8 mouse cellular contexts compared by ENCODE assay signal in genomic region chr9:45370117-45370561, GRCm38 (mm10). TPM values are rescaled to one million over a fixed set of nuclear protein-coding genes. Genes with fewer than 3 reads are reported as not detected.
A peak's percentile ranks its signal among the peaks of the same experiment; 100 is the strongest.
DNase-seq lines count a peak whose midpoint lies in the region; ATAC-seq and TF ChIP-seq lines count a peak whose summit lies in the region.

Gene Fxyd6 (plus strand): TSS chr9:45370185.

- H3K36me3 ChIP-seq in forebrain, embryonic 13.5 days (ENCODE audit: poor library complexity, severe bottlenecking), result peaks cover 2% of the 10 kb centered on the region; the same call in 1 of the 2 replicates
- no peaks in the 10 kb centered on the region for H3K36me3 ChIP-seq in heart, postnatal 0 days (replicated peaks; ENCODE audit: control insufficient read depth, insufficient read depth, low read length)
- H3K36me3 ChIP-seq in lung, postnatal 0 days (ENCODE audit: insufficient read depth, low read length), result no peaks in the 10 kb centered on the region

- peak within 1 kb of the TSS; percentile 53 for H3K4me3 ChIP-seq in brown adipose tissue, adult 24 weeks (ENCODE audit: insufficient read depth, low read depth, low read length)
- H3K4me3 ChIP-seq in forebrain, embryonic 13.5 days, result peak within 1 kb of the TSS; percentile 78
- peak within 1 kb of the TSS; percentile 60 for H3K4me3 ChIP-seq in heart, postnatal 0 days (ENCODE audit: low read depth, low read length)
- H3K4me3 ChIP-seq in lung, postnatal 0 days (ENCODE audit: low read depth, low read length), result peak within 1 kb of the TSS; percentile 36

- no peaks in the 10 kb centered on the region for H3K9me3 ChIP-seq in forebrain, embryonic 13.5 days (replicated peaks)
- no peaks in the 10 kb centered on the region for H3K9me3 ChIP-seq in heart, postnatal 0 days (replicated peaks; ENCODE audit: control insufficient read depth, low read length)
- H3K9me3 ChIP-seq in lung, postnatal 0 days (ENCODE audit: low read length), result no peaks in the 10 kb centered on the region

- TF ChIP-seq EP300 in heart, postnatal 0 days (IDR thresholded peaks at IDR 0.05; ENCODE audit: low read depth), result no peak
- TF ChIP-seq EP300 in lung, postnatal 0 days (IDR thresholded peaks at IDR 0.05), result no peak

- H3K27me3 ChIP-seq in forebrain, embryonic 13.5 days, result no peaks in the 10 kb centered on the region
- peaks cover 18% of the 10 kb centered on the region; the same call in 1 of the 2 replicates for H3K27me3 ChIP-seq in heart, postnatal 0 days (ENCODE audit: control insufficient read depth, insufficient read depth, low read length)
- 0 out of 2 replicates have a peak, but pooled peaks cover 6% of the 10 kb centered on the region for H3K27me3 ChIP-seq in lung, postnatal 0 days (replicated peaks; ENCODE audit: insufficient read depth, low read length)

- TF ChIP-seq CTCF in heart, postnatal 0 days (IDR thresholded peaks at IDR 0.05; ENCODE audit: low read depth), result no peak
- TF ChIP-seq CTCF in lung, postnatal 0 days (IDR thresholded peaks at IDR 0.05), result no peak

- peak; percentile 47 for DNase-seq in ES-CJ7 (ENCODE audit: low read depth, low spot score)
- no peak for DNase-seq in heart, postnatal 0 days (ENCODE audit: low spot score)
- peak; percentile 81 to 86 for DNase-seq in kidney, postnatal 4 days
- DNase-seq in lung, postnatal 0 days (ENCODE audit: low spot score), result no peak
- DNase-seq in right cerebral cortex, adult 2 months (ENCODE audit: low spot score in 2 of 2), result peak; percentile 48 to 66

- peak; percentile 82 for ATAC-seq in forebrain, embryonic 13.5 days
- peak; percentile 25; the same call in 1 of the 2 replicates for ATAC-seq in heart, postnatal 0 days (ENCODE audit: insufficient read depth, low read depth)
- ATAC-seq in lung, postnatal 0 days, result no peak
- ATAC-seq in megakaryocyte-erythroid progenitor cell, adult 5-6 weeks (replicated peaks; ENCODE audit: low FRiP score, low TSS enrichment, poor library complexity, severe bottlenecking), result no peak

- H3K27ac ChIP-seq in brown adipose tissue, adult 24 weeks (replicated peaks; ENCODE audit: low read depth, low read length), result peak within 1 kb of the TSS; percentile 46
- H3K27ac ChIP-seq in forebrain, embryonic 13.5 days, result peak within 1 kb of the TSS; percentile 83
- no peak within 1 kb of the TSS for H3K27ac ChIP-seq in heart, postnatal 0 days (ENCODE audit: low read depth)
- no peak within 1 kb of the TSS for H3K27ac ChIP-seq in lung, postnatal 0 days (ENCODE audit: low read length)

- H3K9ac ChIP-seq in forebrain, embryonic 13.5 days, result peak within 1 kb of the TSS; percentile 87
- peak within 1 kb of the TSS; percentile 46 for H3K9ac ChIP-seq in heart, postnatal 0 days (replicated peaks; ENCODE audit: low read depth, low read length)
- H3K9ac ChIP-seq in lung, postnatal 0 days (replicated peaks; ENCODE audit: low read depth), result 0 out of 2 replicates have a peak within 1 kb of the TSS, but pooled peaks have one; percentile 1

- H3K4me2 ChIP-seq in forebrain, embryonic 13.5 days, result peak within 1 kb of the TSS; percentile 83
- H3K4me2 ChIP-seq in heart, postnatal 0 days (ENCODE audit: low read depth, low read length), result peak within 1 kb of the TSS; percentile 94
- H3K4me2 ChIP-seq in lung, postnatal 0 days (replicated peaks; ENCODE audit: low read depth, low read length), result peak within 1 kb of the TSS; percentile 61

- under 1% methylated on average over 28 of the region's 28 CpGs for WGBS in forebrain, embryonic 13.5 days
- under 1% methylated on average over 28 of the region's 28 CpGs for WGBS in heart, postnatal 0 days
- WGBS in lung, postnatal 0 days, result 1% methylated on average over 25 of the region's 28 CpGs

- H3K4me1 ChIP-seq in brown adipose tissue, adult 24 weeks (ENCODE audit: control insufficient read depth, insufficient read depth, insufficient read length, low read length), result peaks cover 5% of the 10 kb centered on the region; the same call in 1 of the 2 replicates
- H3K4me1 ChIP-seq in forebrain, embryonic 13.5 days, result peaks cover 36% of the 10 kb centered on the region
- H3K4me1 ChIP-seq in heart, postnatal 0 days (ENCODE audit: control insufficient read depth, insufficient read depth), result peaks cover 18% of the 10 kb centered on the region
- no peaks in the 10 kb centered on the region for H3K4me1 ChIP-seq in lung, postnatal 0 days (ENCODE audit: insufficient read depth, low read depth, low read length)

RNA-seq across cellular contexts. Expression of gene Fxyd6, which starts in this region (rescaled TPM):
- polyA plus RNA-seq in brown adipose tissue, adult 24 weeks (2012; ENCODE audit: insufficient read depth, insufficient read length, missing spikeins), result 2.3 and 5.2 TPM in 2 replicates
- 291 and 322 TPM in 2 replicates for polyA plus RNA-seq in forebrain, embryonic 13.5 days (2015; fragmentation: Nextera tagmentation; extraction: Ambion mirVana)
- total RNA-seq in heart, postnatal 0 days (2014; rRNA removed; ENCODE audit: low replicate concordance), result 18.1 and 23.7 TPM in 2 replicates
- 26.6 and 29.4 TPM in 2 replicates for polyA plus RNA-seq in heart, postnatal 0 days (2015; fragmentation: Nextera tagmentation; extraction: Ambion mirVana)
- polyA plus RNA-seq in lung, postnatal 0 days (2015; fragmentation: Nextera tagmentation; extraction: Ambion mirVana), result 13.4 and 13.5 TPM in 2 replicates
- total RNA-seq in megakaryocyte-erythroid progenitor cell, adult 5-6 weeks (2014; fragmentation: Nextera tagmentation), result 0.87 and 1.5 TPM in 2 replicates
- not detected in 2 replicates for total RNA-seq in megakaryocyte-erythroid progenitor cell, adult 5-6 weeks (2017)

Comparison
In these comparisons a context has a peak if more than half of its experiments do, and no peak if none do; other contexts are left out.
1. DNase-seq: peak in ES-CJ7 (single experiment), kidney, postnatal 4 days (2 of 2) and right cerebral cortex, adult 2 months (2 of 2); none in heart, postnatal 0 days (single experiment) and lung, postnatal 0 days (single experiment).
2. H3K27ac ChIP-seq: peak in brown adipose tissue, adult 24 weeks (single experiment) and forebrain, embryonic 13.5 days (single experiment); none in heart, postnatal 0 days (single experiment) and lung, postnatal 0 days (single experiment).
3. ATAC-seq: peak in forebrain, embryonic 13.5 days (single experiment) and heart, postnatal 0 days (single experiment); none in lung, postnatal 0 days (single experiment) and megakaryocyte-erythroid progenitor cell, adult 5-6 weeks (single experiment).
4. H3K9ac ChIP-seq: peak in every context shown above with its lines; median percentile 87 in forebrain, embryonic 13.5 days; 46 in heart, postnatal 0 days; 1 in lung, postnatal 0 days.
5. Peak in every context shown above with its lines, with median percentiles within 50 percentile points of each other: H3K4me3 ChIP-seq and H3K4me2 ChIP-seq.